Mouse (Mus musculus): ENCODE measurements at regions not wholly inside any gene's neighbourhood (a gene's known extent, or its start where the extent isn't known, plus 50 kb on each side); places are given as distances from the start of the nearest gene placed in this dataset.

GRCm38 (mm10) chr15:93755989-93756388, 160.3 kb upstream of the Prickle1 start:
- Histone ChIP-seq H3K9me3 (ENCODE audit: control insufficient read depth, low read length) (no peaks in the 10 kb centered on the region), H3K27ac (ENCODE audit: low read depth, low read length) (no peak overlapping the region), H3K4me3 (ENCODE audit: low read length) (no peak overlapping the region), H3K4me2 (replicated peaks; ENCODE audit: low read depth, low read length) (no peak overlapping the region), H3K27me3 (ENCODE audit: control insufficient read depth, insufficient read depth, low read length) (no peaks in the 10 kb centered on the region), H3K9ac (ENCODE audit: low read depth, low read length) (no peak overlapping the region), H3K4me1 (ENCODE audit: control insufficient read depth, insufficient read depth, low read length) (0 out of 2 replicates have a peak, but pooled peaks cover 3% of the 10 kb centered on the region), H3K36me3 (ENCODE audit: control insufficient read depth, insufficient read depth, low read length) (no peaks in the 10 kb centered on the region)
- WGBS, result 66% methylated on average over 5 of the region's 5 CpGs
- no peak for ATAC-seq (ENCODE audit: low FRiP score, low TSS enrichment)

GRCm38 (mm10) chr15:93751817-93752216, 156.1 kb upstream of the Prickle1 start:
- Histone ChIP-seq H3K4me2 (replicated peaks; ENCODE audit: low read depth, low read length) (no peak overlapping the region; the same call in 1 of the 2 replicates), H3K9ac (ENCODE audit: low read depth, low read length) (no peak overlapping the region), H3K36me3 (ENCODE audit: control insufficient read depth, insufficient read depth, low read length) (no peaks in the 10 kb centered on the region), H3K9me3 (ENCODE audit: control insufficient read depth, low read length) (peaks cover 3% of the 10 kb centered on the region; the same call in 1 of the 2 replicates), H3K27ac (ENCODE audit: low read depth, low read length) (no peak overlapping the region), H3K4me1 (ENCODE audit: control insufficient read depth, insufficient read depth, low read length) (0 out of 2 replicates have a peak, but pooled peaks cover 6% of the 10 kb centered on the region), H3K27me3 (ENCODE audit: control insufficient read depth, insufficient read depth, low read length) (no peaks in the 10 kb centered on the region), H3K4me3 (ENCODE audit: low read length) (no peak overlapping the region)
- no peak; the same call in 1 of the 2 replicates for ATAC-seq (ENCODE audit: low FRiP score, low TSS enrichment)
- WGBS, result 69% methylated on average over 14 of the region's 14 CpGs

GRCm38 (mm10) chr15:93750953-93751352, 155.3 kb upstream of the Prickle1 start:
- 18% methylated on average over 8 of the region's 8 CpGs for WGBS
- no peak overlapping the region for H3K4me2 ChIP-seq (replicated peaks; ENCODE audit: low read depth, low read length)
- 0 out of 2 replicates have a peak, but pooled peaks cover 6% of the 10 kb centered on the region for H3K4me1 ChIP-seq (ENCODE audit: control insufficient read depth, insufficient read depth, low read length)
- no peaks in the 10 kb centered on the region for H3K27me3 ChIP-seq (ENCODE audit: control insufficient read depth, insufficient read depth, low read length)
- no peak overlapping the region for H3K9ac ChIP-seq (ENCODE audit: low read depth, low read length)
- no peak overlapping the region for H3K27ac ChIP-seq (ENCODE audit: low read depth, low read length)
- ATAC-seq (ENCODE audit: low FRiP score, low TSS enrichment), result no peak
- peaks cover 3% of the 10 kb centered on the region; the same call in 1 of the 2 replicates for H3K9me3 ChIP-seq (ENCODE audit: control insufficient read depth, low read length)
- no peaks in the 10 kb centered on the region for H3K36me3 ChIP-seq (ENCODE audit: control insufficient read depth, insufficient read depth, low read length)
- H3K4me3 ChIP-seq (ENCODE audit: low read length), result no peak overlapping the region

GRCm38 (mm10) chr15:93744191-93744945, 148.7 kb upstream of the Prickle1 start:
- WGBS, result 43% methylated on average over 12 of the region's 12 CpGs
- Histone ChIP-seq H3K4me2 (replicated peaks; ENCODE audit: low read depth, low read length) (no peak overlapping the region), H3K27ac (ENCODE audit: low read depth, low read length) (no peak overlapping the region), H3K27me3 (ENCODE audit: control insufficient read depth, insufficient read depth, low read length) (no peaks in the 10 kb centered on the region), H3K4me3 (ENCODE audit: low read length) (no peak overlapping the region), H3K9ac (ENCODE audit: low read depth, low read length) (no peak overlapping the region), H3K36me3 (ENCODE audit: control insufficient read depth, insufficient read depth, low read length) (no peaks in the 10 kb centered on the region), H3K9me3 (ENCODE audit: control insufficient read depth, low read length) (peaks cover 3% of the 10 kb centered on the region; the same call in 1 of the 2 replicates), H3K4me1 (ENCODE audit: control insufficient read depth, insufficient read depth, low read length) (peaks cover 4% of the 10 kb centered on the region; the same call in 1 of the 2 replicates)
- ATAC-seq (ENCODE audit: low FRiP score, low TSS enrichment), result 0 out of 2 replicates have a peak, but pooled peaks have one; percentile 32

- Histone ChIP-seq H3K9me3 (ENCODE audit: control insufficient read depth, low read length) (no peaks in the 10 kb centered on the region), H3K4me2 (replicated peaks; ENCODE audit: low read depth, low read length) (no peak overlapping the region), H3K4me3 (ENCODE audit: low read length) (no peak overlapping the region), H3K4me1 (ENCODE audit: control insufficient read depth, insufficient read depth, low read length) (no peaks in the 10 kb centered on the region), H3K27me3 (ENCODE audit: control insufficient read depth, insufficient read depth, low read length) (no peaks in the 10 kb centered on the region), H3K27ac (ENCODE audit: low read depth, low read length) (no peak overlapping the region), H3K9ac (ENCODE audit: low read depth, low read length) (no peak overlapping the region), H3K36me3 (ENCODE audit: control insufficient read depth, insufficient read depth, low read length) (no peaks in the 10 kb centered on the region)
- ATAC-seq (ENCODE audit: low FRiP score, low TSS enrichment), result no peak
- 75% methylated on average over 18 of the region's 18 CpGs for WGBS
These were observed 138.2 kb upstream of the Prickle1 start for GRCm38 (mm10) chr15:93733731-93734510.

- WGBS, result 79% methylated on average over 5 of the region's 5 CpGs
These were observed 137.1 kb upstream of the Prickle1 start for GRCm38 (mm10) chr15:93732825-93733224.

GRCm38 (mm10) chr15:93731161-93731560, 135.5 kb upstream of the Prickle1 start:
- H3K27me3 ChIP-seq (ENCODE audit: control insufficient read depth, insufficient read depth, low read length), result no peaks in the 10 kb centered on the region
- H3K4me3 ChIP-seq (ENCODE audit: low read length), result no peak overlapping the region
- H3K9ac ChIP-seq (ENCODE audit: low read depth, low read length), result no peak overlapping the region
- H3K4me2 ChIP-seq (replicated peaks; ENCODE audit: low read depth, low read length), result no peak overlapping the region
- no peaks in the 10 kb centered on the region for H3K9me3 ChIP-seq (ENCODE audit: control insufficient read depth, low read length)
- WGBS, result 37% methylated on average over 6 of the region's 6 CpGs
- no peak for ATAC-seq (ENCODE audit: low FRiP score, low TSS enrichment)
- no peaks in the 10 kb centered on the region for H3K4me1 ChIP-seq (ENCODE audit: control insufficient read depth, insufficient read depth, low read length)
- no peak overlapping the region for H3K27ac ChIP-seq (ENCODE audit: low read depth, low read length)
- no peaks in the 10 kb centered on the region for H3K36me3 ChIP-seq (ENCODE audit: control insufficient read depth, insufficient read depth, low read length)

More at GRCm38 (mm10) chr15:93732825-93733224, 137.1 kb upstream of the Prickle1 start:
- Histone ChIP-seq H3K4me1 (ENCODE audit: control insufficient read depth, insufficient read depth, low read length) (no peaks in the 10 kb centered on the region), H3K4me3 (ENCODE audit: low read length) (no peak overlapping the region), H3K9me3 (ENCODE audit: control insufficient read depth, low read length) (no peaks in the 10 kb centered on the region), H3K27me3 (ENCODE audit: control insufficient read depth, insufficient read depth, low read length) (no peaks in the 10 kb centered on the region), H3K27ac (ENCODE audit: low read depth, low read length) (no peak overlapping the region), H3K4me2 (replicated peaks; ENCODE audit: low read depth, low read length) (no peak overlapping the region), H3K9ac (ENCODE audit: low read depth, low read length) (no peak overlapping the region), H3K36me3 (ENCODE audit: control insufficient read depth, insufficient read depth, low read length) (no peaks in the 10 kb centered on the region)
- no peak for ATAC-seq (ENCODE audit: low FRiP score, low TSS enrichment)

GRCm38 (mm10) chr15:93715443-93715842, 119.8 kb upstream of the Prickle1 start:
- ATAC-seq (ENCODE audit: low FRiP score, low TSS enrichment), result no peak
- H3K36me3 ChIP-seq (ENCODE audit: control insufficient read depth, insufficient read depth, low read length), result no peaks in the 10 kb centered on the region
- no peak overlapping the region for H3K27ac ChIP-seq (ENCODE audit: low read depth, low read length)
- H3K4me2 ChIP-seq (replicated peaks; ENCODE audit: low read depth, low read length), result no peak overlapping the region
- H3K9ac ChIP-seq (ENCODE audit: low read depth, low read length), result no peak overlapping the region
- WGBS, result 32% methylated on average over 4 of the region's 4 CpGs
- H3K4me1 ChIP-seq (ENCODE audit: control insufficient read depth, insufficient read depth, low read length), result peaks cover 24% of the 10 kb centered on the region
- no peaks in the 10 kb centered on the region for H3K9me3 ChIP-seq (ENCODE audit: control insufficient read depth, low read length)
- no peak overlapping the region for H3K4me3 ChIP-seq (ENCODE audit: low read length)
- no peaks in the 10 kb centered on the region for H3K27me3 ChIP-seq (ENCODE audit: control insufficient read depth, insufficient read depth, low read length)

- Histone ChIP-seq H3K9ac (ENCODE audit: low read depth, low read length) (no peak overlapping the region), H3K27ac (ENCODE audit: low read depth, low read length) (no peak overlapping the region), H3K4me3 (ENCODE audit: low read length) (no peak overlapping the region), H3K4me2 (replicated peaks; ENCODE audit: low read depth, low read length) (no peak overlapping the region), H3K36me3 (ENCODE audit: control insufficient read depth, insufficient read depth, low read length) (no peaks in the 10 kb centered on the region), H3K27me3 (ENCODE audit: control insufficient read depth, insufficient read depth, low read length) (no peaks in the 10 kb centered on the region), H3K9me3 (ENCODE audit: control insufficient read depth, low read length) (no peaks in the 10 kb centered on the region), H3K4me1 (ENCODE audit: control insufficient read depth, insufficient read depth, low read length) (peaks cover 26% of the 10 kb centered on the region)
- ATAC-seq (ENCODE audit: low FRiP score, low TSS enrichment), result no peak
- WGBS, result 83% methylated on average over 7 of the region's 7 CpGs
These were observed 117.7 kb upstream of the Prickle1 start for GRCm38 (mm10) chr15:93713428-93713827.
